Mouse (Mus musculus) cerebellum, adult 8-10 months (tissue): ENCODE measurements around the gene Tmem254b.
"Not testable (repeated sequence)": the region's sequence is repeated elsewhere in the genome, so short reads cannot be mapped to it uniquely, and the experiment has no call there.

Experiments used
- DNase-seq: peaks from one replicate; pipeline ENCODE4 v3.0.0; 2022

Tmem254b gene

DNA sequence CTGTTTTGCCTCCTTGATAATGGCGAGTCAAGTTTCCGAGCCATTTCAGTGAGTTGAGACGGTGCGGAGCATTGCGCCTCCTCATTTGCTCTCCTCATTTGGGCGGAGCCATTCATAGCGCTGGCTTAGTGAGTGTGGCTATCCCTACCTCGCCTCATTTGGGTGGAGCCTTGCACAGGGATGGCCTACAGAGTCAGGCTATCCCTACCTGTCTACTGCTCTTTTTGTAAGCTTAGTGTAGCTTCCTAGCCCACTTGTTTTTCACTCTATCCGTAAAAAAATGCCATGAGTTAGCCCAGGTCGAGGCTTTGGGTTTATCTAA lies at the start of gene Tmem254b:
TSS of gene Tmem254b (minus strand) at position 116 of the 322 bp plus-strand sequence.
- DNase-seq, result not testable (repeated sequence)

DNA sequence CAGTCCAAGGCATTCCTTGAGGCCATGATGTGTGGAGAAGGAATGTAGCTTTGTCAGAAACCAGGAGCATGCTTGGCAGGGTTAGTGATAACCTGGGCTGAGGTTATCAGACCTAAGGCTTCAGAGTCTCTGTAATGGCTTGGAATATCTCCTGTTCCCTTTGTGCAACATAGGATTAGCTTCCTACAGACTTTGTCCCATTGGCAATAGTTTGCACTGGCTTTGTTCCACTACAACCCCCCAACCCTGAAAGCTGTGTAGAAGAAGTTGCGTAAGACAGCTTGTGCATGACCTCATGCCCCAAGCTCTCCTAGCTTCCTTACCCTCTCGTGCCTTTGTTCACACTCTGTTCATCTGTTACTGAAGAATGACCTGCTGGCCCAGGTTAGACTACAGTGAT lies 30.3 kb upstream of the Tmem254b start:
- DNase-seq, result not testable (repeated sequence)

DNA sequence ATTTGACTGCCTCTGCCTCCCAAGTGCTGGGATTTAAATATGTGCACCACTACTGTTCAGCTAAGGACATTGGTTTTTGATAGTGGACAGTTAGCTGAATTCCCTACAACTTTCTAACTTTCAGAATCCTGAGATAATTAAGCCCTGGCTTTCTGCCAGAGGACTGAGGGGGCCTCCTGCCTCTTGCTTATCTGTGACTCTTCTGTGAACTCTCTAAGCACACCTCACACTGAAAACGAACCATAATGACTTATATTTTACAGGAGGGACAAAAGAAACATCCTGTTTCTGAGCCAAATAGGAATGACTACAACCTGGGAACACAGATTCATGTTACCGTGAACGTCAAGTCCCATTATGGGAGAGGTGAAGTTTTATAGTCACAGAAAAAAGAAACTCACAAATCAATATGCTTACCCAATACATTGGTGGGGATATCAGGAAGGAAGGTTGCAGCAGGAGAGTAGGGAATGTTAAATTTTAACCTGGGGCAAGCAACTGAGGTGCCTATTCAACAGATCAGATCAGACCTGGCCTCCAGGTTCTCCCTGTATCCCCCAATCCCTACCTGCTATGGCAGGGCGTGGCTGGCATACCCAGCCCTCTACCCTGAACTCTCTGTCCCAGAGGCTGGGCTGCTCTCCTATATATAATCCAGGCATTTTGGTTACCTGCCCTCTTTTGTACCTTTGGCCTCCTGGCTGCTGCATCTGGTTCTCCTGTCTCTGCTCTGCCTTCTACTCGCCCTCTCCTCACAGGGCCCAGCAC lies 9.6 kb upstream of the Tmem254b start:
- not testable (repeated sequence) for DNase-seq

DNA sequence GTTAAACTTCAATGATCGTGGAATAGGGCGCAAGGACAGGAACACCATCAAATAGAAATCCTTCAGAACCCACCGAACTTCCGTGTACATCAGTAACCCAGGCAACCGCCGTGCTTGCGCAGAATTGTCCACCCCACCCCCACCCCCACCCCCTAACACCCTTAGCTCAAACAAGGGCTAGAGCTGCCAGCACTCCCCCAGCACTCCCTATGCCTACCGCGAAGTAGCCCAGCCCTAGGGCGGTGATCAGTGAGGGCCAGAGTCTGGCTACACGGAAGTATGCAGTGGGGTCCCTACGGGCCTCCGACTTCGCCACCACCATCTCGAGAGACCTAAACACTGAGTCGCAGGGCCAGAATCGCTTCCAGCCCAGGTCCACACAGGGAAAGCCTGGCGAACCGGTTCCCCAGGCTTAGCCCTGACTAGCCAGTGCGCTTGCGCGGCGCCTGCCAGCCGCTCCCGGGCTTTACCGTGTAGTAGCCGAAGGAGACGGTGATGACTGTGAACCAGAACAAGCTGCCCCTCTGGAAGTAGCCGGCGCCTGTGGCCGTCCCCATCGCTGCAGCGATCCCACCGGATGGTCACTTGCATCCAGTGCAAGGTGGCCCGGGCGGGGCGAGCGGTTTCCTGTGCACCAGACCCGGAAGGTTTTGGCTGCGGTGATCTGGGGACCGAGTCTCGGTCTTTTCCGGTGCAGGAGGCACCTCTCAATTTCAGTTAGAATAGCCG lies 480 bp downstream of the Tmem254b start:
- DNase-seq, result not testable (repeated sequence)

DNA sequence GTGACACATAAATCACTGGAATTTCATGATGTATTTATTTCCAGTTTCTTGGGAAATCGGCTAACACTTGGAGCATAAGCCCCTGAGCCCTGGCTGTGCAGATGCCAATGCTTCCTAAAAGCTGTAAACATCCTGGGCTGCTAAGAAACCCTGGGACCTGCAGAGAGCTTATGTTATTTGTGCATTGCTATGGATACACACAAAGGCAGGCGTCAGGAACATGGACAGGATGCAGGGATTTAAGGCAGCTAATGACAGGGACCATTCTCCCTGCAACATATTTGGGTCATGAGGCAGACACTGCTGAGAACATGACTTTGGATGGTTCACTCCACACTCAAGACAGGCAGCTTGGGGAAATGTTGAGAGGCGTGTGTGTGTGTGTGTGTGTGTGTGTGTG lies 9.0 kb downstream of the Tmem254b start:
- DNase-seq, result not testable (repeated sequence)

DNA sequence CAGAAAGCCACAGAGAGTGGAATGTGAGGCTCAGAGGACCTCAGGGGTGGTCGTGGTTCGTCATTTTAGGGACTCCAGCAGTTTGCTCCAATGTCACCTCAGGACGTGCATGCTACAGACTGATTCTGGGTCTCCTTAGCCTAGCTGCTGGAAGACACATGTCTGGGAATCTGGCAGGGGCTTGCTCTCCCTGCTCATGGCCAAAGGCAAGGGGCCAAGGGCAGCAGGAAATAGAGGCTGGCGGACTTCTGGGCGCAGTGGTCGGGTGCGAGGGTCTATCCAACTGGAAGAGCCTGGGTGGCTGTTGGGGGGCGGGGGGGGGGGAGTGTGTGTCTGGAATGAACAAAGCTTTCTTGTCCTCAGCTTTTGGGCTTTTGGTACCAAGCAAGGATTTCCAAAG lies 18.5 kb downstream of the Tmem254b start:
- not testable (repeated sequence) for DNase-seq

DNA sequence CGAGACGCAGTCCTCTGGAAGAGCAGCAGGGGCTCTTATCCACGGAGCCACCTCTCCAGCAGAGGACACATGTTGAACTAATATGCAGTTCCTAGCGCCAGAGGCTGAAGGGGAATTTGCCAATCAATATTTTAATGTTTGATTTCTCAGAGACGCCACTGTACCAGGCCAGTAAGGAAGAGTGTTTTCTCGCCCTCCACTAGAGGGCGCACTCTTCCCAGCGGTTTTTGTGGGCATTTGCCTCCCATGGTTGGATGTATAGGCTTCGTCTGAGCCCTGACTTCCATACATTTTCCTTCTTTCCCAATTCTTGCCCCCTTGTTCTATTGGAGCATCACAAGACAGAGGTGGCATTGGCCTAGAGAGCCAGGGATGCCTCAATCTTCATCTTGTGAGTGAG lies 20.2 kb downstream of the Tmem254b start:
- DNase-seq, result not testable (repeated sequence)

DNA sequence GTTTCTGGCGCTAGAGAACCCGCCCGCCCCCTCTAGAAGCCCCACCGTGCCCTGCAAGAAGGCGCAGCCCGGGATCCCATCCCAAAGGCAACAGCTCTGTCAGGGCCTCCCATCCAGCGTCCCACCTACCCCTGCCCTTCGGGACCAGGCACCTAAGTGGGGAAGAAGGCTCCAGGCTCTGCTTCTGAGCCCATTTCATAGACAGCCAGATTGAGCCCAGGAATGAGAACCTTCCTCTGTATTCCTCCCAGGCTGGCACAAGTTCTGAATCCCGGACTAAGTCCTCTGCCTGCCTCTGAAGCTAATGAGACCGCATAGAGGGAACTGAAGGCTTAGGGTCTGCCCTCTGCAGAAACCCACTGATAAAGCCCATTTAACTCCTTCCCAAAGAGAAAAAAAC lies 24.5 kb downstream of the Tmem254b start, which contains the start of gene Plac9b:
TSS of gene Plac9b (minus strand) at position 101 of the 400 bp plus-strand sequence.
- not testable (repeated sequence) for DNase-seq

DNA sequence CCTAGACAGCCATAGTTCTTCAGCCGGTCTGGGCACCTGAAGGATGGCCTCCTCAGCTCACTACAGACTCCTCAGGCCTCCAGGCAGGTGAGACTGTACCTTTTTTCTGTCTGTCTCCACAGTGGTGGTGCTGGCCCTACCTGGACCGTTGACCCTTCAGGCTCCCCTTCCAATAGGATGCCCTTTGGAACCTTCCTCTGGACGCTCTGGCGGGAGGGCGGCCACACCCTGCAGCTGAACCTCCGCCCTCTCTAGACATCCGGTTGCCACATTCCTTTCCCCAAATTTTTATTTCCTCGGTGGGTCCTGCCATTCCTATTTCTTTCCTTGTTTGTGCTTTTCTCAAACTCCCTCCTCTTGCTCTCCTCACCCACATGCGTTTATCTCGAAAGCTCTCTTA lies 25.2 kb downstream of the Tmem254b start:
- not testable (repeated sequence) for DNase-seq

DNA sequence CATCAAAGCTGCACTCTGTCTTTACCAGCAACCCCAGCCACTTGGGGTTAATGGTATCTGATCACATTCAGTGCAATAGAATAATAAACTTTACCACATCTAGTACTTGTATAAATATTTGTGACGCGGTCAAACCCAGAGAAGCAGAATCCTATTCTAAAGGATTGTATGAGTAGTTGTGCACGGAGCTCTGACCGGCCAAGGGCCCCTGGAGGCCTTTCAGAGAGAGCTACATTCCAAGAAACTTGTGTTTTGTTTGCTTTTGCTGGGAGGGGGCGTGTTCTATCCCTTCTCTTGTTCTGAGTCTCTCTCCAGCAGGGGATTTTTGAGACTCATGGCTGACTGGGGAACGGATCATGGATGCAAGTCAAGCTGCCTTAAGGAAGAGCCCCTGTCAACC lies 31.8 kb downstream of the Tmem254b start:
- DNase-seq, result not testable (repeated sequence)

DNA sequence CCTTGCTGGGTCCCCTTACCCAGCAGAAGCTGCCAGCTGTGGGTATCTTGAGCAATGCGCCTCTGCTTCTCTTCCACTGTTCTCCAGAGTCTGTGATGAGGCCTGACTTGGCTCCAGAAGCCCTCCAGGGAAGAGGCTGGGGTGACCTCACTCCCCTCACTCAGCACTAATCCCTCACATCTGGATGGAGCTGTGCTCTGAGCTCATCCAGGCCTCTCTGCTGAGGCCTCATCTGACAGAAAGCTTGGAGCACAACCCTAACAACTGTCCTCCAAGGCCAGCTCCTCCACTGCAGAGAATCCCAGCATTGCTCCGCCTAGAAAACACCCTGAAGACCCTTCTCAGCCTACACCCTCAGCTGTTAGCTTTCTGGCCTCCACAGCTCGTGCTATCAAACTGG lies 32.9 kb downstream of the Tmem254b start:
- not testable (repeated sequence) for DNase-seq

DNA sequence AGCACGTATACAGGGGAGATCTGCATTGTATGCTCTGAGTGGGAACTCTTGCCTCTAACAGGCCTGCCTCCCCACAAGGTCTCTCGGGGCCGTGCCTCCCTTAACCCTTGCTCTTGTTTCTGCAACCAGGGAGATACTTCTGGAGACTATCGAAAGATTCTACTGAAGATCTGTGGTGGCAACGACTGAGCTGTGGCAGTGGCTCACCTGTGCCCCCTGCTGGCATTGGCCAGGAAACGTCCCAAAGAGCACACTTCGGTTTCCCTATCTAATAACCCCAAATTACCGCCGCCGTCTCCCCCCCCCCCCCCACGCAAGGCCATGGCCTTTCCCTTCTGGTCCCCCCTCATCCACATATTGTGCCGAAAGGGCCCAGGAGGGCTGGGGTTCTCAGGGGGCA lies 41.6 kb downstream of the Tmem254b start:
- DNase-seq, result not testable (repeated sequence)

DNA sequence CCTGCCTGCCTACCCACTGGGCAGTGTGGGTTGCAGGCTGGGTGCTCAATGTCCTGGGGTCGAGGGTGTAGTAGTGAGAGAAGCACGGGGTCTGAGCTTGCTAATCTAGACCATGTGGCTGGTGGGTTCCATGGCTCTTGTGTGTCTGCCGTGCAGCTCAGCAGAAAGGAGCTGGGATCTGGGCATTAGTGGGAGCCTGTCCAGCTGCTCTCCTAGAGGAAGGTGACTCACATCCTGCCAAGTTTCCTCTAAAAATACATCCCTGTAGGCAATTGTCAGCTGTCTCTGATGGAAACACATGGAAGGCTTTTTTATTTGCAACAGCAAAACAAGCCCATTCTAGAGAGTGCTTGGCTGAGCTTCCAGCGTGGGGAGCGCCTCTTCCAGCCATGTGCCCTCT lies 44.4 kb downstream of the Tmem254b start:
- not testable (repeated sequence) for DNase-seq

DNA sequence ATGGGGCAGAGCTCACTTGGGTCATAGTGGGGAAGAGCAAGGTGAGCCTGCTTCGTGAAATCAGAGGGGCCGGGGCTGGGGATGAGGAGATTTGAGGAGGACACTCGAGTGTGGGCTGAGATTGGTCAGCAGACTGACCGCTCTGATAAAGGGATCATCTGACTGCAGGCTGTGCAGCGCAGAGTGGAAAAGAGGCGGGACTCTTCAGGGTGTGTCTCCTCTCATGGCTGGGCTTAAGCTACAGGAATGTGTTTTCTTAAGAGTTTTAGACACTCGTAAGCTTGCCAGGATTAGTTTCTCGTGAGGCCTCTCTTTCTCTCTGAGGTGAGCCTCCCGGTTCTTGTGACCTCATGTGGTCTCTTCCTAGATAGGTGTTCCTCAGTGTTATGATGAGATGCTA lies 45.7 kb downstream of the Tmem254b start:
- not testable (repeated sequence) for DNase-seq

DNA sequence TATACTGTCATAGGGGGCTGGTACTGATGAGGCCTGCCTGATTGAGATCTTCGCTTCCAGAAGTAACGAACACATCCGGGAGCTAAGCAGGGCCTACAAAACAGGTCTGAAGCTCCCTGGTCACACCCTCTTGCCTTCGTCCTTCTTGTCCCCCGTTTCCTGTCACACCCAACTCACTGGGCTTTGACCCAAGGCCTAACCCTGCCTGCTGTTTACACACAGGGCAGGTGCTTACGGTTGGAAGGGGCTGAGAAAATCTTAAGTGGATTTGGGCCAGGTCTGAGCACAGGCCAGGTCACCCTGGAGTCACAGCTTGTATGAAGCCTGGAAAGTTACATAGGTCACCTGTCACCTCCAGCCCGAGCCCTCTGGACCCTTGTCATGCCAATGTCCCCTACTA lies 50.8 kb downstream of the Tmem254b start:
- DNase-seq, result not testable (repeated sequence)
